Mouse (Mus musculus): ENCODE measurements around the gene Zfp526. TPM values are rescaled to one million over a fixed set of nuclear protein-coding genes. Genes with fewer than 3 reads are reported as not detected.
A peak's percentile ranks its signal among the peaks of the same experiment; 100 is the strongest.

Zfp526 gene
- total and polyA plus RNA-seq, 3 experiments = 9.5 to 14.8 TPM; not detected in 1

DNA sequence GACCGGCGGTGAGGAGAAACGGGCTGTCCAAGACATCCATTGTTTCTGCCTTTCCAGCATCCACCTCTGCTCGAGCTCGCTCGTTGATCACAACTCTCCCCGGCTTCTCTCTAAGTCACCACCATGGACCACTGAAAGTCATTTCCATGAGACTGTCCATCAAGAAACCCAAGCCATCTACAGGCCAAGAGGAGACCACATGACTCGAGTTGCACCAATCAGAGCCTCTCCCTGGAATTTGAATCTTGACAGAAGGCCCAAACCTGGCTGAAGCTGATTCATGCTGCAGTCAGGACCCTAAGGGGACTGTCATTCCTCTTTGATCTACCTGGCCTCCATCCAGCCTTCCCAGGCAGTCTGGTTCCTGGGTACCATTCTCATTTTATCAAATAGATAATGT, 29.1 kb upstream of the Zfp526 start:
- TF ChIP-seq USF1 (IDR thresholded peaks at IDR 0.05; ENCODE audit: low read depth, low read length) (peak; percentile 57; the same call in 1 of the 2 replicates), RAD21 (IDR thresholded peaks at IDR 0.05; ENCODE audit: low read depth, low read length) (no peak)
- no peaks in the 10 kb centered on the region for H3K79me2 ChIP-seq (ENCODE audit: control insufficient read depth, insufficient read depth, low read length, poor library complexity)
- H3K9ac ChIP-seq (ENCODE audit: control insufficient read depth, low read depth, low read length, poor library complexity, severe bottlenecking) = no peak overlapping the region
- no peak overlapping the region for H3K27ac ChIP-seq (ENCODE audit: control insufficient read depth, low read depth, low read length)
- H3K4me3 ChIP-seq (ENCODE audit: control insufficient read depth in 1 of 2, insufficient read depth in 1 of 2, low read depth in 2 of 2, low read length in 2 of 2) = no peak overlapping the region
- H3K36me3 ChIP-seq (ENCODE audit: control insufficient read depth in 1 of 2, insufficient read depth in 2 of 2, low read length in 2 of 2) = no peaks in the 10 kb centered on the region
- H3K9me3 ChIP-seq (replicated peaks; ENCODE audit: insufficient read depth, low read length) = no peaks in the 10 kb centered on the region
- no peak for DNase-seq (ENCODE audit: low read depth, low spot score)
- 0 out of 4 replicates have a peak, but pooled peaks cover 0 to 2% of the 10 kb centered on the region in 2 experiments for H3K4me1 ChIP-seq (ENCODE audit: control insufficient read depth in 1 of 2, insufficient read depth in 2 of 2, low read length in 2 of 2)
- H3K27me3 ChIP-seq (ENCODE audit: control insufficient read depth in 1 of 2, insufficient read depth in 2 of 2, low read length in 2 of 2) = no peaks in the 10 kb centered on the region

DNA sequence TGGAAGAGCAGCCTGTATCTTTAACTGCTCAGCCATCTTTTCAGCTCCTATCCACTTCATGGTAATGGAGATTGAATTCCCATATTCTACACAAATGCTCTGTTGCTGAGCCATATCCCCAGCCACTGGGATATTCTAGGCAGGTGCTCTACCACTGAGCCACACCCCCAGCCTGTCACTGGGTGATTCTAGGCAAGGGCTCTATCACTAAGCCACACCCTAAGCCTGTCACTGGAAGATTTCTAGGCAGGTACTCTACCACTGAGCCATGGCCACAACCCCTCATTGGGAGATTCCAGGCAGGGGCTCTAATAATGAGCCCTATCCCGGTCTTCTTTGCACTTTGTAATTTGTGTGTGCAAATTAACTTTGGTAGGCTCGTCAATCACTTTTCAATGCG, 26.1 kb upstream of the Zfp526 start:
- Histone ChIP-seq H3K9me3 (replicated peaks; ENCODE audit: insufficient read depth, low read length) (no peaks in the 10 kb centered on the region), H3K36me3 (ENCODE audit: control insufficient read depth in 1 of 2, insufficient read depth in 2 of 2, low read length in 2 of 2) (no peaks in the 10 kb centered on the region), H3K9ac (ENCODE audit: control insufficient read depth, low read depth, low read length, poor library complexity, severe bottlenecking) (no peak overlapping the region), H3K27me3 (ENCODE audit: control insufficient read depth in 1 of 2, insufficient read depth in 2 of 2, low read length in 2 of 2) (no peaks in the 10 kb centered on the region), H3K79me2 (ENCODE audit: control insufficient read depth, insufficient read depth, low read length, poor library complexity) (no peaks in the 10 kb centered on the region), H3K4me1 (ENCODE audit: control insufficient read depth in 1 of 2, insufficient read depth in 2 of 2, low read length in 2 of 2) (0 out of 4 replicates have a peak, but pooled peaks cover 0 to 2% of the 10 kb centered on the region in 2 experiments), H3K4me3 (ENCODE audit: control insufficient read depth in 1 of 2, insufficient read depth in 1 of 2, low read depth in 2 of 2, low read length in 2 of 2) (no peak overlapping the region), H3K27ac (ENCODE audit: control insufficient read depth, low read depth, low read length) (no peak overlapping the region)
- no peak for TF ChIP-seq GABPA (IDR thresholded peaks at IDR 0.05; ENCODE audit: low read depth, low read length)
- TF ChIP-seq SIN3A (IDR thresholded peaks at IDR 0.05; ENCODE audit: low read length) = no peak
- TF ChIP-seq POLR2A (IDR thresholded peaks at IDR 0.05; ENCODE audit: control insufficient read depth in 1 of 2, insufficient read depth in 1 of 2, low read depth in 1 of 2, low read length in 2 of 2, poor library complexity in 1 of 2) = no peak
- no peak for TF ChIP-seq NRF1 (IDR thresholded peaks at IDR 0.05; ENCODE audit: insufficient read depth, low read depth, low read length, poor library complexity, severe bottlenecking)
- no peak for TF ChIP-seq MEF2A (IDR thresholded peaks at IDR 0.05; ENCODE audit: extremely low read depth, insufficient replicate concordance, low read depth, low read length, poor library complexity, severe bottlenecking)
- TF ChIP-seq TAL1 (IDR thresholded peaks at IDR 0.05; ENCODE audit: low read length) = no peak
- TF ChIP-seq ZMIZ1 (IDR thresholded peaks at IDR 0.05; ENCODE audit: low read depth, low read length) = no peak
- no peak for TF ChIP-seq TCF12 (IDR thresholded peaks at IDR 0.05; ENCODE audit: low read depth, low read length)
- no peak for TF ChIP-seq BHLHE40 (IDR thresholded peaks at IDR 0.05; ENCODE audit: borderline replicate concordance, low read depth, low read length)
- no peak for TF ChIP-seq USF1 (IDR thresholded peaks at IDR 0.05; ENCODE audit: low read depth, low read length)
- no peak for TF ChIP-seq RAD21 (IDR thresholded peaks at IDR 0.05; ENCODE audit: low read depth, low read length)
- TF ChIP-seq CTCF (IDR thresholded peaks at IDR 0.05 in 2 of 3, conservative IDR thresholded peaks at IDR 0.05 in 1 of 3; ENCODE audit: control insufficient read depth in 1 of 3, insufficient read depth in 1 of 3, low read depth in 2 of 3, low read length in 3 of 3, poor library complexity in 1 of 3, severe bottlenecking in 1 of 3) = no peak
- TF ChIP-seq JUND (IDR thresholded peaks at IDR 0.05; ENCODE audit: low read depth, low read length) = no peak
- TF ChIP-seq ZKSCAN1 (IDR thresholded peaks at IDR 0.05; ENCODE audit: low read depth, low read length) = no peak
- TF ChIP-seq HCFC1 (IDR thresholded peaks at IDR 0.05; ENCODE audit: low read depth, low read length) = no peak
- TF ChIP-seq CHD1 (IDR thresholded peaks at IDR 0.05; ENCODE audit: low read depth, low read length) = no peak
- no peak for TF ChIP-seq SMC3 (IDR thresholded peaks at IDR 0.05; ENCODE audit: low read depth, low read length)
- no peak for TF ChIP-seq MAZ (IDR thresholded peaks at IDR 0.05; ENCODE audit: low read depth, low read length)
- TF ChIP-seq MXI1 (IDR thresholded peaks at IDR 0.05; ENCODE audit: low read depth, low read length) = no peak
- TF ChIP-seq TBP (IDR thresholded peaks at IDR 0.05; ENCODE audit: low read depth, low read length) = no peak
- no peak for DNase-seq (ENCODE audit: low read depth, low spot score)
